Mouse (Mus musculus): Measurements from ENCODE around the gene Spon2. TPM values are rescaled to one million over a fixed set of nuclear protein-coding genes. Genes with fewer than 3 reads are reported as not detected.

Gene Spon2
- polyA plus RNA-seq, 1 experiment from 2014 or later: 4.9 TPM

DNA sequence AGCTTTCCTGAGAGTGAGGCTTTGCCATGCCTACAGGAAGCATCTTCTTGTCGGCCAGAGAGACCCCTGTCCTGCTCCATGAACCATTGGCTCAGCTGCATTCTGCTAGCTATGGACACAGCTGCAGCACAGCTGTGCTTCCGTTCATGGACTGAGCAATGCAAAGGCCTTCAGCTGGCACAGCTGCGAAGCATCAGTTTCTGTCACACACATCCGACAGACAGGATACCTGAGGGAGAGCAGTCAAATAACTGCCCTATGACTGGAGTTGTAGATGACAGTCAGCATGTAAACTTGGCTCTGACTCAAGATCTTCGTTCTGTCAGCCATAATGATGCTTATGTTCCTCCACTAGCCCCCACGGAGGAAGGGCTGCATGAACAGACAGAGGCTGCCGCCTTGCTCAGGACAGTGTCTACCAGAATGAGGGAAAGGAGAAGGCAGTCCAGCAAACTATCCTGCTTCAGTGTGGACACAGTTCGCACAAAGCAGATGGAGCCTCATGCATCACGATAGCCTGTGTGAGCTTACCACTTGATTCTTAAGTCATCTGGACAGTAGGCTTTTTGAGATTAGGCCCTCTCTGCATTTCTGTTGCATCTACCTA is 22.9 kb downstream of the Spon2 start:
- 68% methylated on average over 9 of the region's 9 CpGs for WGBS
- Histone ChIP-seq H3K27me3 (peaks cover 4% of the 10 kb centered on the region; the same call in 1 of the 2 replicates), H3K9ac (no peak overlapping the region), H3K4me1 (no peaks in the 10 kb centered on the region), H3K4me3 (no peak overlapping the region), H3K4me2 (no peak overlapping the region), H3K27ac (no peak overlapping the region), H3K36me3 (no peaks in the 10 kb centered on the region), H3K9me3 (no peaks in the 10 kb centered on the region)
- ATAC-seq (ENCODE audit: insufficient number of reproducible peaks, insufficient read depth, low FRiP score, low TSS enrichment, low read depth): no peak

- H3K9me3 ChIP-seq: no peaks in the 10 kb centered on the region
- no peaks in the 10 kb centered on the region for H3K4me1 ChIP-seq
- no peak overlapping the region for H3K4me3 ChIP-seq
- H3K9ac ChIP-seq: no peak overlapping the region
- H3K4me2 ChIP-seq: no peak overlapping the region
- H3K36me3 ChIP-seq: no peaks in the 10 kb centered on the region
- WGBS: 53% methylated on average over 7 of the region's 7 CpGs
- H3K27ac ChIP-seq: no peak overlapping the region
- no peak for ATAC-seq (ENCODE audit: insufficient number of reproducible peaks, insufficient read depth, low FRiP score, low TSS enrichment, low read depth)
- H3K27me3 ChIP-seq: peaks cover 4% of the 10 kb centered on the region; the same call in 1 of the 2 replicates
Observed at GRCm38 (mm10) chr5:33193567-33193966, 24.7 kb downstream of the Spon2 start.

Other genes with a start within 250 kb of the Spon2 start
- gene Ywhah, start 199.6 kb downstream of the Spon2 start, polyA plus RNA-seq (2015; fragmentation: Nextera tagmentation; extraction: Ambion mirVana): 384 and 394 TPM in 2 replicates
- 0.13 and 1.5 TPM in 2 replicates for gene Slc5a1, start 114.2 kb downstream of the Spon2 start, polyA plus RNA-seq (2015; fragmentation: Nextera tagmentation; extraction: Ambion mirVana)
- gene Ctbp1, start 56.5 kb upstream of the Spon2 start, polyA plus RNA-seq (2015; fragmentation: Nextera tagmentation; extraction: Ambion mirVana): 326 and 350 TPM in 2 replicates
- 121 and 131 TPM in 2 replicates for gene Maea, start 117.1 kb upstream of the Spon2 start, polyA plus RNA-seq (2015; fragmentation: Nextera tagmentation; extraction: Ambion mirVana)
- 10.7 and 13.3 TPM in 2 replicates for gene Uvssa, start 160.1 kb upstream of the Spon2 start, polyA plus RNA-seq (2015; fragmentation: Nextera tagmentation; extraction: Ambion mirVana)
- gene Nkx1-1, start 215.5 kb upstream of the Spon2 start, polyA plus RNA-seq (2015; fragmentation: Nextera tagmentation; extraction: Ambion mirVana): not detected in 2 replicates